Mouse (Mus musculus) spleen, postnatal 10 days (tissue): ENCODE measurements around the gene Tgm7.
"Not testable (repeated sequence)": the region's sequence is repeated elsewhere in the genome, so short reads cannot be mapped to it uniquely, and the experiment has no call there.

Experiments used
- DNase-seq, 2 experiments: peaks; one replicate each; pipeline ENCODE4 v3.0.0; 2021 to 2022; ENCODE audit warnings: low spot score in 2 of 2

Tgm7 gene

GRCm38 (mm10) chr2:121109695-121110094, at the start of gene Tgm7:
Gene Tgm7, minus strand, starts transcription at chr2:121109795.
- no peak for DNase-seq

DNA sequence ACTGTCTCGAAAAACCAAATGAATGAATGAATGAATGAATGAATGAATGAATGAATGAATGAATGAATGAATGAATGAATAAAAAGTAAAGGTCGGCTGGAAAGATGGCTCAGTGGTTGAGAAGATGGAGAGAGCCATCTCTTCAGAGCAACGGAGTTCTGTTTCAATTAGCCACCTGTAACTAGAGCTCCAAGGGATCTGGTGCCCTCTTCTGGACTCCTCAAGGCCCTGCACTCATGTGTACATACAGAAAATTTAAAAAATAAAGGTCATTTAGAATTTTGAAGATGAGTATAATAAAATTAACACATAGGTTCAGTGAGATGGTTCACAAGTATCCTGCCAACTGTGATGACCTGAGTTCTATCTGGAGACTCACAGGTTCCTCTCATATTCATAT, 43.5 kb upstream of the Tgm7 start:
- DNase-seq: peak in 1 of 2 experiments; percentile 16

DNA sequence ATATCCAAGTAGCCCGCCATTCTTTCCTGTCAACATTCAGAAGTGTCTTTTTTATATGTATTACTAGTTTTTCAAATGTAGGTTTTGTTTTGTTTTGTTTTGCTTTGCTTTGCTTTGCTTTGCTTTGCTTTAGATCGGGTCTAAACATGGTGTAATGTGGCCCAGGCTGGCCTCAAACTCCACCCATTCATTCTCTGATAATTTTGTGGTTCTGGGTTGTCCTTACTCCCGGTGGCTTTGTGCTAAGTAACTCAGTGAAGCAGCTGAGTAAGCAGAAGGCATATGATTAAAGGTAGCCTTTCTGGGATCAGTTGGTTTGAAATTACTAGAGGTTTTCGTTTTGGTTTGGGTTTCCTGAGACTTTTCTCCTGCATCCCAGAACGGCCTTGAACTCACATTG, 40.1 kb upstream of the Tgm7 start:
- DNase-seq: no peak

DNA sequence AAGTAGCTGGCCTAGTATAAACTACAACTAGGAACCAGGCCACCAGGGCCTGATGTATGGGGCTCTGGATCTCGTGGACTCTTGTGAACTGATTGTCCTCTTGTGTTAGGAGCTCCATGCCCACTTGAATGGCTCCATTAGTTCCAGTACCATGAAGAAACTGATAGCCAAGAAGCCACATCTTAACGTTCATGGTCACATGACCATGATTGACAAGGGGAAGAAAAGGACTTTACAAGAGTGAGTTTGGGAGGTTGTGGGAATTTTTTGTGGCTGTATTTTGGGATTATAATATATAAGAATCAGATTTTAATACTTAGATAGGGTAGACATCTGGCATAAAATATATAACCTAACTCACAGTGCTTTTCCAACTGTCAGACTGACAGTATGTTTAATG, 32.8 kb upstream of the Tgm7 start:
- no peak for DNase-seq

GRCm38 (mm10) chr2:121141216-121142035, 31.8 kb upstream of the Tgm7 start:
- DNase-seq: no peak

GRCm38 (mm10) chr2:121140018-121140882, 30.7 kb upstream of the Tgm7 start, which contains the start of the genes Adal and Lcmt2:
Gene Adal, plus strand, starts transcription at chr2:121140428.
Gene Lcmt2, minus strand, starts transcription at chr2:121140653.
- DNase-seq: peak; percentile 89 to 92

- peak in 1 of 2 experiments; percentile 29 for DNase-seq
Measured at GRCm38 (mm10) chr2:121139266-121140017, 29.8 kb upstream of the Tgm7 start.

DNA sequence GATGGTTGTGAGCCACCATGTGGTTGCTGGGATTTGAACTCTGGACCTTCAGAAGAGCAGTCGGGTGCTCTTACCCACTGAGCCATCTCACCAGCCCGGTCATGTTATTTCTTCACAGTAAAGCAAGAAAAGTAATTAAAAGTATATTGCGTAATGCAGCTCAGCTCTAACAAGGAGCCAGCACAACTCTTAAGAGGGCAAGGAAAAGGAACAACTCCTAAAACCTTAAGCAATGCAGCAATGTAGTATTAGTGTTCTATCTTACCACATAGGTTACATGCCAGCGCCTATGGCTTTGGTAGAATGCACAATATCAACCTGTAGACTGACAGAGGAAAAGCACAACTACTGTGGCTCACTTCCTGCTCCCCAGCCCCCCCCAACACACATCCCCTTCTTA, 27.8 kb upstream of the Tgm7 start:
- no peak for DNase-seq

DNA sequence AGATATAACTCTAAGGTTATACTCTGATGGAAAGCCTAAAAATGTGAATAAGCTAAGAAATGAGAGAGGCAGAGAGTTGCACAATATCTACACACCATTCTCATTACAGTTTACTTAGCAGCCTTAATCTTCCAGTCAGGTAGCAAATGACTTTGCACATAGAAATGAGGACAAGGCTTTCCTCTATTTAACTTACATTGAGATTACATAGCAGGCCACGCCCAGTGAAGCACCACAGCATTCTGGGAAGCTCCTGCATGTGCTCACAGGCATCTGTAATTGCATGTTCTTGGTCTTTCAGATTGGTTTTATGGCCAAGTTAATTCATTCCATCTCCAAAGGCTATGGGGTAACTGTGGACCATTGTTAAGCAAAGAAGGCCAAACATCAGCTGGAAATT, 23.2 kb upstream of the Tgm7 start:
- no peak for DNase-seq

GRCm38 (mm10) chr2:121128865-121129620, 19.4 kb upstream of the Tgm7 start:
- no peak for DNase-seq

- no peak for DNase-seq
Measured at GRCm38 (mm10) chr2:121127536-121127935, 17.9 kb upstream of the Tgm7 start.

- not testable (repeated sequence) for DNase-seq
Measured at GRCm38 (mm10) chr2:121126302-121126701, 16.7 kb upstream of the Tgm7 start.

DNA sequence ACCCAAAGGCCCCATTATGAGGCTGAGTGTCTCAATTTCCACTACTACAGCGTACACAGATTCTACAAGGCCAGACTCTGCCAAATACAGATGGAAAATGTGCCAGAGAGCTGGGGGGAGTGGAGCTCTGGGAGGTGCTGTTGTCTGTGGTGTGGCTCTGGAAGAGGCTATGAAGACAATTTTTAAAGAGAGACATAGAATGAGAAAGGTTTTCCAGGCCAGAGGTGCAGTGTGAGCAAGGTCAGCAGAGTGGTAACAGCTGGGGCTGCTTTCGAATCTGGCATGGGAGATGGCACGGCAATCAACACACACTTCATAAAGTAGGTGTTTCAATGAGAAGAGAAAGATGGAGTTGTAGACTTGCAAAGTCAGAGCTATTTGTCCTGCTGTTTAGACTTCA, 9.7 kb upstream of the Tgm7 start:
- DNase-seq: no peak

DNA sequence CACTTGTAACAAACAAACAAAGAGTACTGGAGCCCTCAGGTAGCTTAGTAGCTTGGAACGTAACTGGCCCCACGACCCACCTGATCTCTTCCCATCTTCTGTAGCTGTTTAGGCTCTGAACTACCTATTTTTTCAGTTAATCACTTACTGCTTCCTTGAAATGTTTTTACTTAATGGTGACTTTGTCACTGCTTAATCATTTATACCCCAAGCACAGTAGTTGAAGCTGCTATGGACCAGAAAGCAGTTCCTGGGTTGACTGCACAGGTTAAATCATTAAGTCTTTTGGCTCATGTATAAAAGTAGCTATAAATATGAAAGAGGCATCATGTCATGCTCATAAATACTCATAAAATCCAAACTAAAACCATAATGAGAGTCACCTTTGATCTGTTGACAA, 5.8 kb upstream of the Tgm7 start:
- no peak for DNase-seq

DNA sequence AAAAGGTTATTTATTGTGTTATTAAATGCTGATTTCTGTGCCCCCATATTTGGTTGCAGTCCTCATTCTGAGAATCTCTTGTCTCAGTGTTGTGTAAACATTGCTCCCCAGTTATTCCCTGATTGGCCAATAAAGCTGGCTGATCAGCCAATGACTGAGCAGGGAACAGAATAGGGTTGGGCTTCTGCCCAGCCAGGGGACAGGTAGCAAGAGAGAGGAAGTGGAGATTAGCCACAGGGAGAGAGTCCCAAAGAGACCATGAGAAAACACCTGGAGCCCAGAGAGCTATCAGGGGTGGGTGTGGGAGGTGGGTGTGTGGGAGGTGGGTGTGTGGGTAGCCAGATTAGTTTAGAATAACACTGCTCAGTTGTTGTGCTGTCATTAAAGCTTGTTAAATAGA, 3.7 kb downstream of the Tgm7 start:
- DNase-seq: no peak

DNA sequence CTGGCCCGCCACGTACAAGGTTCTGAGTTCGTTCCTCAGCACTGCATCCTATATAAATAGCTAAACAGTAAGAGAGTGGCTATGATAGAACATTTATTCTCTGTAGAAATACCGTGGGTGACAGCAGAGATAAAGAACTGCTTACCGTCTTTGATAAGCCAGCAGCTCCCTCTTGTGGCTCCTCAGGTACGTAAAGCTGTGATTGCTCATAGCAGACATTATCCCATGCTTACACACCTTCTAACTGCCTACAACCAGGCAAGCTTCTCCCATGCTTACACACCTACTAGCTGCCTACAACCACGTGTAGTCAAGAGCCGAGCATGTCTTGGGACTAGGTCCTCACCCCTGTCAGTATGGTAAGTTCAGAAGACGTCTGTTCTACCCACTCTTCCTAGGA, 7.5 kb downstream of the Tgm7 start:
- peak; percentile 23 to 76 for DNase-seq

DNA sequence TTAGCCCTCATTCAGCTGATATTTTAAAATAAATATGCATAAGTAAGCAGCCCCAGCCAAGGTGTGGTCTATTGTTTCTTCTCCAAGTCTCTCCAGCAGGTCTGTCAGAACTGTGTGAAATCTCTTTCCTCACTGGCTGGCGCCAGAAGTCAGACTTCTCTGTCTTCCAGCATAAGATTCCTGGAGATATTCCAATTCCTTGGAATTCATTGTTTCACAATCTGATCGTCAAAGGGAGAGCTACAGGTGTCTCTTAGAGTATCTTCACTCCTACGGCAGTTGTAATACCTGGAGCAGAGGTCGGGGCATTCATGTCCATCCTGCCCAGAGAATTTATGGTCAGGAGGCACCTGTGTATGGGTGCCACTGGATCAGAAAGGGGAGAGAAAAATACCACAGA, 19.8 kb downstream of the Tgm7 start:
- DNase-seq: no peak

DNA sequence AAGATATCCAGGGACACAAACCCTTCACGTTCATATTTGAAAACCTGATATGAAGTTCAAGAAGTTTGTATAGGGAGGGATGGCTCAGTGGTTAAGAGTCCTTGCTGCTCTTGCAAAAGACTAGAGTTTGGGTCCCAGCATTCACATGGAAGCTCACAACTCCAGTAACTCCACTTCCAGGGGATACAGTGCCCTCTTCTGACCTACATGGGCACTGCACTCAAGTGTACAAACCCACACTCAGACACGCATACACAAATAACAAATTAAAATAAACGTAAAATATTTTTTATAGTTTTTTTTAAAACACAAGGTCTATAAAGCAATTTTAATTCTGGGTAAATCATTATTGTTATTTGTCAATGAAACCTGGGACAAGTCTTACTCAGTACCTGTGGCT, 21.1 kb downstream of the Tgm7 start:
- DNase-seq: no peak

- no peak for DNase-seq
Measured at GRCm38 (mm10) chr2:121085480-121086185, 24.0 kb downstream of the Tgm7 start, which contains the start of gene Tgm5. Gene Tgm5, minus strand, starts transcription at chr2:121085841.

DNA sequence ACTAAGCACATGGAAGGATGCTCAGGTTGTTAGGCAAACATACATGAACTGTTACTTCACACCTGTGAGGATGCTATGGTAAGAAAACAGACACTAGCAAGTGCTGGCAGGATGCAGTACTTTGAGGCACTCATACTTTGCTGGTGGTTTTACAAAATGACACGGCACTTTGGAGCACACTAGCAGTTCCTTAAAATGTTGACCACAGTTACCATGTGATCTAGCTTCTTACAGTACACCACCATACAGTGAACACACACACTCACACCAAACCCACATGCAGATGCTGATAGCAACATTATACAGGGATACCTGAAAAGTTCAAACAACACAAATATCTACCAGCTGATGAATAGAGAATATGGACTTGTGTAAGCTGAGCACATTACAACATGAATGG, 27.0 kb downstream of the Tgm7 start:
- DNase-seq: no peak

- DNase-seq: no peak
Measured at GRCm38 (mm10) chr2:121074747-121075146, 34.8 kb downstream of the Tgm7 start.
